Mouse (Mus musculus) heart, embryonic 14.5 days (tissue): ENCODE results near the gene Ttc39a. TPM values are rescaled to one million over a fixed set of nuclear protein-coding genes. Genes with fewer than 3 reads are reported as not detected.

ENCODE experiments used
- ATAC-seq: fragments of 200-750 bp; cut with Nextera tagmentation; 2 replicates; pipeline ENCODE4 v1.8.0; 2017; ENCODE audit warnings: low read depth, moderate TSS enrichment; ENCODE audit not compliant: insufficient number of reproducible peaks, insufficient read depth, low FRiP score
- H3K27ac ChIP-seq, 2 experiments: fragments of 200-500 bp in 1 of 2; fragments of 300-500 bp in 1 of 2; sonication (generic) in 1 of 2; replicated peaks in 1 of 2; 2 replicates each; pipeline ENCODE4 v1.5.1; 2012 to 2014; ENCODE audit warnings: low read depth in 2 of 2, low read length in 2 of 2, control low read depth in 1 of 2, mild to moderate bottlenecking in 1 of 2, mixed read lengths in 1 of 2; ENCODE audit not compliant: control insufficient read depth in 1 of 2, insufficient read depth in 1 of 2
- H3K27me3 ChIP-seq: fragments of 300-500 bp; sonication (generic); 2 replicates; pipeline ENCODE4 v1.6.1; 2014; ENCODE audit warnings: mild to moderate bottlenecking, low read length, control low read depth; ENCODE audit not compliant: control insufficient read depth, insufficient read depth
- H3K36me3 ChIP-seq: fragments of 300-500 bp; sonication (generic); 2 replicates; pipeline ENCODE4 v1.6.1; 2014; ENCODE audit warnings: mild to moderate bottlenecking, control low read depth, low read length, mixed read lengths; ENCODE audit not compliant: control insufficient read depth, insufficient read depth
- H3K4me1 ChIP-seq, 2 experiments: fragments of 200-500 bp in 1 of 2; fragments of 300-500 bp in 1 of 2; sonication (generic) in 1 of 2; 2 replicates each; pipeline ENCODE4 v1.6.1; 2012 to 2014; ENCODE audit warnings: low read length in 2 of 2, control low read depth in 1 of 2, mixed read lengths in 1 of 2; ENCODE audit not compliant: control insufficient read depth in 2 of 2, insufficient read depth in 2 of 2
- H3K4me2 ChIP-seq: fragments of 300-500 bp; sonication (generic); 2 replicates; pipeline ENCODE4 v1.6.1; 2014; ENCODE audit warnings: mild to moderate bottlenecking, low read length
- H3K4me3 ChIP-seq, 2 experiments: fragments of 200-500 bp in 1 of 2; fragments of 300-500 bp in 1 of 2; sonication (generic) in 1 of 2; 2 replicates each; pipeline ENCODE4 v1.5.1; 2012 to 2014; ENCODE audit warnings: low read length in 2 of 2, mild to moderate bottlenecking in 2 of 2, control low read depth in 1 of 2, low read depth in 1 of 2, moderate library complexity in 1 of 2; ENCODE audit not compliant: control insufficient read depth in 1 of 2, insufficient read depth in 1 of 2
- H3K9ac ChIP-seq: fragments of 300-500 bp; sonication (generic); 2 replicates; pipeline ENCODE4 v1.6.1; 2014; ENCODE audit warnings: mild to moderate bottlenecking, low read length
- H3K9me3 ChIP-seq: fragments of 300-500 bp; sonication (generic); 2 replicates; pipeline ENCODE4 v1.6.1; 2016; ENCODE audit warnings: low read length, control low read depth; ENCODE audit not compliant: control insufficient read depth
- WGBS: fragments of 180-500 bp; shearing (Covaris S2); extraction: QIAGEN DNeasy Blood & Tissue Kit; methylation state at CpG from one replicate; pipeline ENCODE4 v1.1.7; 2014; 5-methylcytosine and 5-hydroxymethylcytosine counted together
- polyA plus RNA-seq: library from polyadenylated mRNA; unstranded; fragments of >200 nt; fragmentation: Nextera tagmentation; extraction: Ambion mirVana; gene quantifications from 2 replicates; pipeline ENCODE4 v1.2.1, GENCODE M21; 2014

The Ttc39a gene
- polyA plus RNA-seq, 1 experiment from 2014 or later, result 7.7 TPM

DNA sequence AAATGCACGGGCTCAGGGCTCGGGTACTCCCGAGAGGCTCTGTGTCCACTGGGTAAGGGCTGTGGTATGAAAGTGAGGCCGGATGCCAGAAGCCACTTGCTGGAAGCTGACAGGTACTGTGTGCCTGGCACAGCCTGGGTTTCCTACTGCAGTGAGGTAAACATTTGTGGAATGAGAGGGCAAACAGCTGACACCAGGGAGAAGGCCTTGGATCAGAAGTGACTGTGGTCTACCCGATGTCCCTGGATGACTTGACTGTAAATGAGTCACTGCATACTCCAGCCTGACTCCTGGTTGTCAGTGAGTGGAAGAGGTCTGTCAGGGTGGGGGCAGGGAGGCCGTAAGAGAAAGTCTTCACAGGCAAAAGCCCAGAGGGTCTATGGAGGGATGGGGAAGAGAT, 27.2 kb downstream of the Ttc39a start:
- no peak overlapping the region for H3K9ac ChIP-seq
- H3K4me1 ChIP-seq, result peaks cover 14 to 16% of the 10 kb centered on the region in 2 experiments
- 48% methylated on average over 6 of the region's 6 CpGs for WGBS
- peak overlapping the region in 1 of 2 experiments; percentile 21; a peak in 2 of 4 replicates for H3K27ac ChIP-seq
- no peaks in the 10 kb centered on the region for H3K9me3 ChIP-seq
- ATAC-seq, result no peak
- H3K27me3 ChIP-seq, result no peaks in the 10 kb centered on the region
- H3K4me3 ChIP-seq, result no peak overlapping the region
- 0 out of 2 replicates have a peak, but pooled peaks cover under 1% of the 10 kb centered on the region for H3K36me3 ChIP-seq
- no peak overlapping the region for H3K4me2 ChIP-seq

DNA sequence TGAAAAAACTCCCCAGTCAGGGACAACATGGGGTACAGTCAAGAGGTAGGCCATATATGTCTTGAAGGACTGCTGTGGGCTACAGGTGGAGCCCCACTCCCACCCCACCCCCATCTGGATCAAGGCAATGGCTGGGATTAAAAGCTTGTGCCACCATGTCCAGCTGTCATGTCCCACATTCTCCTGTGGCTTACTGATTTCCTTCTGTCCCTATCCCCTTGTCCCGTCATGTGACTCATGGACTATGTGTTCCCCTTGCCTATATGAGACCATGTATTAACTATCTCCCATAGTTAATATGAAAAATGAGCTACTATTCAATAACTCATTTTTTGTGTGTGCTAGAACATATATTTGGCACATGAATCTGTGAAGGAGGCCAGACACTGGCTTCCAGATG, 27.8 kb downstream of the Ttc39a start:
- Histone ChIP-seq H3K36me3 (0 out of 2 replicates have a peak, but pooled peaks cover 3% of the 10 kb centered on the region), H3K27ac (no peak overlapping the region; a peak in 1 of 4 replicates), H3K9ac (no peak overlapping the region), H3K4me1 (peaks cover 16 to 18% of the 10 kb centered on the region in 2 experiments), H3K27me3 (no peaks in the 10 kb centered on the region), H3K4me2 (no peak overlapping the region), H3K4me3 (no peak overlapping the region), H3K9me3 (no peaks in the 10 kb centered on the region)
- ATAC-seq, result no peak
- WGBS, result 100% methylated on average over 1 of the region's 1 CpGs

DNA sequence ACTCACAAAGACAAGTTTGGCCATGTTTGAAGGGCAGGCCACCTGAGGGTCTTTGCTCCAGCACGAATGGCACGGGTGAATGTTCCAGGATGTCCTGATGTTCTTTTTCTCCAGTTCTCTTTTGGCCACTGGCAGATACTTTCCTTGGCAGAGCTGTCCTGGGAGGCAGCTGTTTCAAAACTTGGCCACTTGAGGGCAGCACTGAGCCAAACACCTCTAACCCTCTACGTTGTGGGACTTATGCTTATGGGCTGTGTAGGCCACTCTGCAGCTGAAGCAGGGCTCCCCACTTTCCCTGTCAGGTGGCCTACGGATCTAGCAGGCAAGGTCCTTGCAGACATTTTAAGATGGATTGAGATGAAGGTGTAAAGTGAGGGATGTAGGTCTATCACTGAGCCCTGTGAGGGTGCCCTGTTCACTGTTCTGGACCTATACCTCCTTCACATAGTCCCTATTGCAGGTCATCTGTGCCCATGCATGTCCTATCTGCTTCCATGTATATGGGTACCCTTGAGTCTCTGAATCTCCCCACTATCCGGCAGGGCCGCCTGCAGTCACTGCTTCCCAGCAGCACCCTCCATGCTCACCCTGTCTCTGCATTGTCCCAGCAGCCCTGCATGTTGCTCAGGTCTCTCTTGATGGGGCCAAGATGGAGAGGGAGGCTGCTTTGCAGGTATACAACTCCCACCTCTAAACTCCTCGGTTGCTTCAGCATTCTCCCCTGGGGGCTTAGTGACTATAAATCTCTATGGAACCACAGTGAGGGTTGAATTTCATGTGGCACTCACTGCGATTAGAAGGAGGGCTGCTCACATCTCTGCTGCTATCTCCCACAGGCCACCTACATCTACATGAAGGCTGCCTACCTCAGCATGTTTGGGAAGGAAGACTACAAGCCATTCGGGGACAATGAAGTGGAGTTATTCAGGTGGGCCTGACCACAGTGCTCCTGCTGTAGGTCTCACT, 31.8 kb downstream of the Ttc39a start:
- WGBS, result 48% methylated on average over 9 of the region's 9 CpGs
- ATAC-seq, result peak; percentile 38; the same call in 1 of the 2 replicates

DNA sequence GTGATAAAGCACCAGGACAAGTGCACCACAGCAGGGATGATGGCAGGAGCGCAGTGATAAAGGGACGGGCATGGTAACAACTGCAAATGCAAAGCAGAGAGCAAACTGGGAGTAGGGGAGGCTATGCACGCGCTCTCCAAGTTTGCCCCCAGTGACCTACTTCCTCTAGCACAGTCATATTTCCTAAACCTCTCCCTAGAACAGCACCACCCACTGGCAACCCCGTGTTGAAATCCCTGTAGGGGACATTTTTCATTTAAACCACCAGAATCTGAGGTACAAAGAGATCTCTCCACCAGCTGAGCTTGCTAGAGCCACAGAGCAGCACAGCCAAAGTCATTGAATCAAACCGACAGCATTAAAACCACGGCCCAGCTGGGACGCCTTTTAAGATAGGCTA, 32.7 kb downstream of the Ttc39a start:
- no peak for ATAC-seq
- peaks cover 2 to 22% of the 10 kb centered on the region in 2 experiments for H3K4me1 ChIP-seq
- no peaks in the 10 kb centered on the region for H3K9me3 ChIP-seq
- no peak overlapping the region for H3K4me2 ChIP-seq
- H3K36me3 ChIP-seq, result peaks cover 28% of the 10 kb centered on the region
- no peaks in the 10 kb centered on the region for H3K27me3 ChIP-seq
- H3K4me3 ChIP-seq, result no peak overlapping the region
- H3K9ac ChIP-seq, result no peak overlapping the region
- no peak overlapping the region for H3K27ac ChIP-seq
- WGBS, result 77% methylated on average over 8 of the region's 8 CpGs

More for the DNA sequence above, 31.8 kb downstream of the Ttc39a start:
- Histone ChIP-seq H3K4me2 (no peak overlapping the region), H3K9me3 (no peaks in the 10 kb centered on the region), H3K27me3 (no peaks in the 10 kb centered on the region), H3K9ac (no peak overlapping the region), H3K4me3 (no peak overlapping the region), H3K36me3 (peaks cover 21% of the 10 kb centered on the region), H3K4me1 (peaks cover 8 to 30% of the 10 kb centered on the region in 2 experiments), H3K27ac (no peak overlapping the region)

DNA sequence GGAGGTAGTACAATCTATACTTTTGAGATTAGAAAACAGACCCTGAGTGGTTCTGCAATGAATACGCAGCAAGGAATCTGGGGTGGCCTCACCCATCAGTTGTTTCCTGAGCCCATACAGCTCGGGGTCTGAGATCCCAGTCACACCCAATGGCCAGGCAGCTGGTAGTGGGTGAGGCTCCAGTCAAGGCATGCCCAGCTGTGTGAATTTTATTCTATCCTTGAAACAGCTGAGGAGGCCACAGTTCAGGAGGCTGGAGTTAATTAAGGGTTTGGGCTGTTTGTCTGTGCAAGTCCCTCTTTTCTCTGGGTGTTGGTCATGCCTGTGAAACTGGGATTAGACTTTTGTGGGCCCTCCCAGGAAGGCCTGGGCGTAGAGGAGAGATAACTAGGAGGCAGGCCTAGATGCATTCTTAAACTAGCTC, 33.4 kb downstream of the Ttc39a start:
- no peak overlapping the region for H3K4me2 ChIP-seq
- no peak for ATAC-seq
- no peak overlapping the region for H3K4me3 ChIP-seq
- 0 out of 2 replicates have a peak overlapping the region, but pooled peaks have one; percentile 6 for H3K9ac ChIP-seq
- 47% methylated on average over 3 of the region's 3 CpGs for WGBS
- H3K9me3 ChIP-seq, result no peaks in the 10 kb centered on the region
- H3K27ac ChIP-seq, result no peak overlapping the region
- H3K4me1 ChIP-seq, result peaks cover 3 to 27% of the 10 kb centered on the region in 2 experiments
- no peaks in the 10 kb centered on the region for H3K27me3 ChIP-seq
- peaks cover 32% of the 10 kb centered on the region for H3K36me3 ChIP-seq

DNA sequence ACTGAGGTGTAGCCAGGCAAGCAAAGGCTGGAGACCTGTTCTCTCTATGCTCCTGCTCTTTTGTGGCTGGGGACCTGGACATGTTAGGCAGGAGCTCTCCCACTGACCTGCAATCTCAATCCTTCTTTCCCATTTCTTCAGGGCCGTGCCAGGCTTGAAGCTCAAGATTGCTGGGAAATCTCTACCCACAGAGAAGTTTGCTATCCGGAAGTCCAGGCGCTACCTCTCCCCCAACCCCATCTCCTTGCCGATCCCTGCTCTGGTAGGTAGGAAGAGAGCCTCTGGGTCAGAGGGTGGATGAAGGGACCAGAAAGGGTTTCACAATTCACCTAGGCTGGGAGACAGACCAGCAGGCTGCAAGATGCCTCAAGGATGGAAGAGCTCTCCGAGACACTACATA, 34.0 kb downstream of the Ttc39a start:
- H3K9ac ChIP-seq, result no peak overlapping the region
- H3K9me3 ChIP-seq, result no peaks in the 10 kb centered on the region
- ATAC-seq, result no peak
- no peak overlapping the region for H3K27ac ChIP-seq
- H3K4me2 ChIP-seq, result no peak overlapping the region
- H3K36me3 ChIP-seq, result peaks cover 32% of the 10 kb centered on the region
- H3K27me3 ChIP-seq, result no peaks in the 10 kb centered on the region
- H3K4me3 ChIP-seq, result no peak overlapping the region
- 91% methylated on average over 5 of the region's 5 CpGs for WGBS
- peaks cover 5 to 32% of the 10 kb centered on the region in 2 experiments for H3K4me1 ChIP-seq

DNA sequence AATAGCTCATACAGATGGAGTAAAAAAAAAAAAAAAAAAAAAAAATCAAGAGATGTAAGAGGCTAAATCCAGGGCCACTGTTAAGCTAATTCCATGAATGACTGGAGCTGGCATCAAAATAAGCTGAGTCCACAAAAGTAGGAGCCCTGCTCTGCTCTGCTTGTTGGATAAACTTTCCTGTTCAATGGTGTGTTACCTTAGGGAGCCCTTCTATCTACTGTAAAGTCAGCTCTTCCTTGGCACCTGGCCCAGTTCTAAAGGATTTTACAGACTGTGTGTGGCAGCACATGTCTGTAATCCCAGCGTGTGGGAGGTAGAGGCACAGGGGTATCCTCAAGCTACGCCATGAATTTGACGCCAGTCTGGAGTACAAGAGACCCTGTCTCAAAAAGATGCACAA, 34.6 kb downstream of the Ttc39a start:
- Histone ChIP-seq H3K4me1 (peaks cover 7 to 38% of the 10 kb centered on the region in 2 experiments), H3K27ac (no peak overlapping the region), H3K9me3 (no peaks in the 10 kb centered on the region), H3K9ac (no peak overlapping the region), H3K27me3 (no peaks in the 10 kb centered on the region), H3K4me3 (no peak overlapping the region), H3K4me2 (no peak overlapping the region), H3K36me3 (peaks cover 32% of the 10 kb centered on the region)
- no peak for ATAC-seq
- 80% methylated on average over 3 of the region's 3 CpGs for WGBS
